Mouse (Mus musculus): Measurements from ENCODE around the gene Wdr41. TPM values are rescaled to one million over a fixed set of nuclear protein-coding genes. Genes with fewer than 3 reads are reported as not detected.
A peak's percentile ranks its signal among the peaks of the same experiment; 100 is the strongest.

Gene Wdr41
- polyA plus RNA-seq, 1 experiment from 2014 or later: 21.2 TPM

GRCm38 (mm10) chr13:94975828-94976218 is 321 bp upstream of the Wdr41 start:
- WGBS: 22% methylated on average over 9 of the region's 9 CpGs
- ATAC-seq (replicated peaks; ENCODE audit: low FRiP score): no peak
- Histone ChIP-seq H3K9ac (ENCODE audit: low read length) (peak overlapping the region; percentile 23), H3K27ac (ENCODE audit: low read depth, low read length) (no peak overlapping the region), H3K27me3 (ENCODE audit: control insufficient read depth, insufficient read depth, low read length) (no peaks in the 10 kb centered on the region), H3K4me2 (ENCODE audit: low read depth, low read length, severe bottlenecking) (peak overlapping the region; percentile 41; the same call in 1 of the 2 replicates), H3K9me3 (ENCODE audit: control insufficient read depth, low read length) (no peaks in the 10 kb centered on the region), H3K4me3 (ENCODE audit: low read depth, low read length) (peak overlapping the region; percentile 70), H3K4me1 (replicated peaks; ENCODE audit: control insufficient read depth, insufficient read depth, low read length) (0 out of 2 replicates have a peak, but pooled peaks cover 6% of the 10 kb centered on the region), H3K36me3 (ENCODE audit: control insufficient read depth, insufficient read depth, low read length) (no peaks in the 10 kb centered on the region)
- no peak for DNase-seq (ENCODE audit: low spot score)

DNA sequence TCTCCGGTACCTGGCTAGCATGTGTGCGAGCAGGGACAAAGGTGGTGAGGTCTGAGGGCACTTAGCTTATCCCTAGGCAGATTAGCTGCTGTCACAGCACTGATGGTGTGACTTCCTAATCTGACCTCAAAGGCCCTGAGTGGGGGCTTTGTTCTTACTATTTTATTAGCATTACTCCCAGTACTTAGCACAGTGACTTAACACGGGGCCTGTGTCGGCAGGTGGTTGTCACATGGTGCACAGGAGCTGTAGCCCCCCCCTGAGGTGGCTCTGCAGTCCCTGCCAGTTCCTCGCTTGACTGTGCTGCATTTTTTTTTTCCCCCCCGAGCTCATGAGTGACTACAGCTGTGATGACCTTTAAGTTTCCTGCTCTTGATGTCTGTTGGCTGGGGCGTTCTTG is 2.9 kb downstream of the Wdr41 start:
- WGBS: 33% methylated on average over 7 of the region's 7 CpGs
- no peaks in the 10 kb centered on the region for H3K27me3 ChIP-seq (ENCODE audit: control insufficient read depth, insufficient read depth, low read length)
- H3K36me3 ChIP-seq (ENCODE audit: control insufficient read depth, insufficient read depth, low read length): no peaks in the 10 kb centered on the region
- 0 out of 2 replicates have a peak, but pooled peaks cover 6% of the 10 kb centered on the region for H3K4me1 ChIP-seq (replicated peaks; ENCODE audit: control insufficient read depth, insufficient read depth, low read length)
- DNase-seq (ENCODE audit: low spot score) (no peak), ATAC-seq (replicated peaks; ENCODE audit: low FRiP score) (no peak)
- no peaks in the 10 kb centered on the region for H3K9me3 ChIP-seq (ENCODE audit: control insufficient read depth, low read length)
- no peak overlapping the region for H3K9ac ChIP-seq (ENCODE audit: low read length)
- H3K27ac ChIP-seq (ENCODE audit: low read depth, low read length): no peak overlapping the region
- no peak overlapping the region for H3K4me2 ChIP-seq (ENCODE audit: low read depth, low read length, severe bottlenecking)
- H3K4me3 ChIP-seq (ENCODE audit: low read depth, low read length): no peak overlapping the region

GRCm38 (mm10) chr13:94990516-94990915 is 14.4 kb downstream of the Wdr41 start:
- Histone ChIP-seq H3K9me3 (ENCODE audit: control insufficient read depth, low read length) (no peaks in the 10 kb centered on the region), H3K4me3 (ENCODE audit: low read depth, low read length) (no peak overlapping the region), H3K4me2 (ENCODE audit: low read depth, low read length, severe bottlenecking) (no peak overlapping the region), H3K4me1 (replicated peaks; ENCODE audit: control insufficient read depth, insufficient read depth, low read length) (0 out of 2 replicates have a peak, but pooled peaks cover 1% of the 10 kb centered on the region), H3K36me3 (ENCODE audit: control insufficient read depth, insufficient read depth, low read length) (no peaks in the 10 kb centered on the region), H3K9ac (ENCODE audit: low read length) (no peak overlapping the region), H3K27me3 (ENCODE audit: control insufficient read depth, insufficient read depth, low read length) (no peaks in the 10 kb centered on the region), H3K27ac (ENCODE audit: low read depth, low read length) (no peak overlapping the region)
- no peak for DNase-seq (ENCODE audit: low spot score)
- WGBS: 73% methylated on average over 5 of the region's 5 CpGs
- no peak for ATAC-seq (replicated peaks; ENCODE audit: low FRiP score)

DNA sequence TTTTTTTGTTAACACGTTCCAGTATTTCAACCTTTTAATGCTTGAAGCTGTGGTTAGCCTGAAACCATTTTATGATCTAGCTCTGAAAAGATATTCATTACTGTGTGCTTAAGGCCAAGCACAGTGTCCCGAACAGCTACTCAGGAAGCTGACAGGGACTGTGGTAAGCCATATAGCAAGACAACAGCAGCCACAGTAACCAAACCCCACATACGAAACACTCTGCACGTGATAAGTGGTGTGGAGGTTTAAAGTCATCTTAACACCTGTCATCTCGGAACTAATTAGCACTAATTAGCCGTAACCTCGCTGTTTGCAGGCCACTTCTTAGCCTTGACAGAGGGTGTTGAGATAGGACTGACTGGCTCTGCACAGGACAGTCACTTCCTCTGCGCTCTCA is 31.1 kb downstream of the Wdr41 start:
- WGBS: 83% methylated on average over 8 of the region's 8 CpGs
- DNase-seq (ENCODE audit: low spot score): no peak
- H3K27me3 ChIP-seq (ENCODE audit: control insufficient read depth, insufficient read depth, low read length): no peaks in the 10 kb centered on the region
- H3K4me3 ChIP-seq (ENCODE audit: low read depth, low read length): no peak overlapping the region
- H3K4me1 ChIP-seq (replicated peaks; ENCODE audit: control insufficient read depth, insufficient read depth, low read length): no peaks in the 10 kb centered on the region
- H3K27ac ChIP-seq (ENCODE audit: low read depth, low read length): no peak overlapping the region
- ATAC-seq (replicated peaks; ENCODE audit: low FRiP score): no peak
- H3K9ac ChIP-seq (ENCODE audit: low read length): no peak overlapping the region
- no peak overlapping the region for H3K4me2 ChIP-seq (ENCODE audit: low read depth, low read length, severe bottlenecking)
- H3K36me3 ChIP-seq (ENCODE audit: control insufficient read depth, insufficient read depth, low read length): no peaks in the 10 kb centered on the region
- H3K9me3 ChIP-seq (ENCODE audit: control insufficient read depth, low read length): no peaks in the 10 kb centered on the region

DNA sequence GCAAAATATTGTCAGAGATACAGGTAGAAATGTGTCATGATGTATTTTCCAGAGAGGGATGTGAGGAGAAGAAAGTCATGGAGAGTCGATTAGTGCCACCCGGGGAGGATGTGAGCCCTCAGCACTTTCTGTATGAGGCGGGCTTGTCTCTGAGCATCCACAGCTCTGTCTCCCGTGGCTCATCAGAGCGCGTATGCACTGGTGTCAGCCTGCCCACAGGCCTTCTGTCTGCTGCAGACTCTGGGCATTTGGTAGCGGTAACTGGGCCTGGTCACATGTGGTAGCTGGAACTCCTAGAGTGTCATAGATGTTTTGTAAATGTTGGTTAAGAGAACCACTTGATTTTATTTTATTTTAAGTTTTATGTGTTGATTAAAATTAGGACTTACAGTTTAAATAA is 33.1 kb downstream of the Wdr41 start:
- H3K36me3 ChIP-seq (ENCODE audit: control insufficient read depth, insufficient read depth, low read length): no peaks in the 10 kb centered on the region
- H3K27me3 ChIP-seq (ENCODE audit: control insufficient read depth, insufficient read depth, low read length): no peaks in the 10 kb centered on the region
- no peaks in the 10 kb centered on the region for H3K4me1 ChIP-seq (replicated peaks; ENCODE audit: control insufficient read depth, insufficient read depth, low read length)
- H3K9me3 ChIP-seq (ENCODE audit: control insufficient read depth, low read length): no peaks in the 10 kb centered on the region
- 94% methylated on average over 7 of the region's 7 CpGs for WGBS
- DNase-seq (ENCODE audit: low spot score): no peak
- no peak for ATAC-seq (replicated peaks; ENCODE audit: low FRiP score)
- H3K27ac ChIP-seq (ENCODE audit: low read depth, low read length): no peak overlapping the region
- no peak overlapping the region for H3K4me3 ChIP-seq (ENCODE audit: low read depth, low read length)
- no peak overlapping the region for H3K4me2 ChIP-seq (ENCODE audit: low read depth, low read length, severe bottlenecking)
- H3K9ac ChIP-seq (ENCODE audit: low read length): no peak overlapping the region

GRCm38 (mm10) chr13:95011546-95012257 is 35.6 kb downstream of the Wdr41 start:
- Histone ChIP-seq H3K27me3 (ENCODE audit: control insufficient read depth, insufficient read depth, low read length) (no peaks in the 10 kb centered on the region), H3K36me3 (ENCODE audit: control insufficient read depth, insufficient read depth, low read length) (no peaks in the 10 kb centered on the region), H3K9ac (ENCODE audit: low read length) (no peak overlapping the region), H3K4me3 (ENCODE audit: low read depth, low read length) (no peak overlapping the region), H3K9me3 (ENCODE audit: control insufficient read depth, low read length) (no peaks in the 10 kb centered on the region), H3K4me1 (replicated peaks; ENCODE audit: control insufficient read depth, insufficient read depth, low read length) (peaks cover 4% of the 10 kb centered on the region; the same call in 1 of the 2 replicates), H3K4me2 (ENCODE audit: low read depth, low read length, severe bottlenecking) (no peak overlapping the region), H3K27ac (ENCODE audit: low read depth, low read length) (no peak overlapping the region)
- 86% methylated on average over 7 of the region's 7 CpGs for WGBS
- DNase-seq (ENCODE audit: low spot score) (no peak), ATAC-seq (replicated peaks; ENCODE audit: low FRiP score) (no peak)

- peaks cover 5% of the 10 kb centered on the region; the same call in 1 of the 2 replicates for H3K4me1 ChIP-seq (replicated peaks; ENCODE audit: control insufficient read depth, insufficient read depth, low read length)
- DNase-seq (ENCODE audit: low spot score): no peak
- WGBS: 88% methylated on average over 6 of the region's 6 CpGs
Observed at GRCm38 (mm10) chr13:95017278-95017677, 41.1 kb downstream of the Wdr41 start.

GRCm38 (mm10) chr13:95017916-95018315 is 41.8 kb downstream of the Wdr41 start:
- no peaks in the 10 kb centered on the region for H3K27me3 ChIP-seq (ENCODE audit: control insufficient read depth, insufficient read depth, low read length)
- H3K4me1 ChIP-seq (replicated peaks; ENCODE audit: control insufficient read depth, insufficient read depth, low read length): peaks cover 5% of the 10 kb centered on the region; the same call in 1 of the 2 replicates
- no peak overlapping the region for H3K9ac ChIP-seq (ENCODE audit: low read length)
- no peak overlapping the region for H3K4me2 ChIP-seq (ENCODE audit: low read depth, low read length, severe bottlenecking)
- no peak overlapping the region for H3K4me3 ChIP-seq (ENCODE audit: low read depth, low read length)
- DNase-seq (ENCODE audit: low spot score) (peak; percentile 85), ATAC-seq (replicated peaks; ENCODE audit: low FRiP score) (peak; percentile 82)
- H3K9me3 ChIP-seq (ENCODE audit: control insufficient read depth, low read length): no peaks in the 10 kb centered on the region
- WGBS: 4% methylated on average over 9 of the region's 9 CpGs
- H3K27ac ChIP-seq (ENCODE audit: low read depth, low read length): no peak overlapping the region
- H3K36me3 ChIP-seq (ENCODE audit: control insufficient read depth, insufficient read depth, low read length): no peaks in the 10 kb centered on the region

More at GRCm38 (mm10) chr13:95017278-95017677, 41.1 kb downstream of the Wdr41 start:
- no peak for ATAC-seq (replicated peaks; ENCODE audit: low FRiP score)
- Histone ChIP-seq H3K9ac (ENCODE audit: low read length) (no peak overlapping the region), H3K4me3 (ENCODE audit: low read depth, low read length) (no peak overlapping the region), H3K4me2 (ENCODE audit: low read depth, low read length, severe bottlenecking) (no peak overlapping the region), H3K27ac (ENCODE audit: low read depth, low read length) (no peak overlapping the region), H3K27me3 (ENCODE audit: control insufficient read depth, insufficient read depth, low read length) (no peaks in the 10 kb centered on the region), H3K36me3 (ENCODE audit: control insufficient read depth, insufficient read depth, low read length) (no peaks in the 10 kb centered on the region), H3K9me3 (ENCODE audit: control insufficient read depth, low read length) (no peaks in the 10 kb centered on the region)

GRCm38 (mm10) chr13:95019345-95019744 is 43.2 kb downstream of the Wdr41 start:
- no peaks in the 10 kb centered on the region for H3K36me3 ChIP-seq (ENCODE audit: control insufficient read depth, insufficient read depth, low read length)
- H3K9ac ChIP-seq (ENCODE audit: low read length): no peak overlapping the region
- no peak overlapping the region for H3K4me3 ChIP-seq (ENCODE audit: low read depth, low read length)
- H3K4me2 ChIP-seq (ENCODE audit: low read depth, low read length, severe bottlenecking): no peak overlapping the region
- H3K27ac ChIP-seq (ENCODE audit: low read depth, low read length): no peak overlapping the region
- no peak for ATAC-seq (replicated peaks; ENCODE audit: low FRiP score)
- 89% methylated on average over 6 of the region's 6 CpGs for WGBS
- no peaks in the 10 kb centered on the region for H3K9me3 ChIP-seq (ENCODE audit: control insufficient read depth, low read length)
- no peaks in the 10 kb centered on the region for H3K27me3 ChIP-seq (ENCODE audit: control insufficient read depth, insufficient read depth, low read length)
- DNase-seq (ENCODE audit: low spot score): no peak
- peaks cover 5% of the 10 kb centered on the region; the same call in 1 of the 2 replicates for H3K4me1 ChIP-seq (replicated peaks; ENCODE audit: control insufficient read depth, insufficient read depth, low read length)

Measured in forebrain, embryonic 11.5 days (tissue).